Mouse (Mus musculus): ENCODE results near the gene Letm1.

- TF ChIP-seq POLR2A (IDR thresholded peaks at IDR 0.05; ENCODE audit: low read depth, low read length): no peak
- TF ChIP-seq CTCF (conservative IDR thresholded peaks at IDR 0.05; ENCODE audit: insufficient read depth, insufficient read length, low read depth, low read length): no peak
Observed at GRCm38 (mm10) chr5:33828107-33828506, 45.5 kb upstream of the Letm1 start.

Measured in kidney, adult 2 months (tissue).